Mouse (Mus musculus) 3134 (cell line): ENCODE results near the gene Zfp800.

ENCODE experiments used
- DNase-seq: peaks from one replicate; pipeline ENCODE4 v3.0.0-alpha.2; 2011; ENCODE audit warnings: low spot score; ENCODE audit not compliant: insufficient read length; ENCODE audit errors: extremely low read depth

Gene Zfp800

DNA sequence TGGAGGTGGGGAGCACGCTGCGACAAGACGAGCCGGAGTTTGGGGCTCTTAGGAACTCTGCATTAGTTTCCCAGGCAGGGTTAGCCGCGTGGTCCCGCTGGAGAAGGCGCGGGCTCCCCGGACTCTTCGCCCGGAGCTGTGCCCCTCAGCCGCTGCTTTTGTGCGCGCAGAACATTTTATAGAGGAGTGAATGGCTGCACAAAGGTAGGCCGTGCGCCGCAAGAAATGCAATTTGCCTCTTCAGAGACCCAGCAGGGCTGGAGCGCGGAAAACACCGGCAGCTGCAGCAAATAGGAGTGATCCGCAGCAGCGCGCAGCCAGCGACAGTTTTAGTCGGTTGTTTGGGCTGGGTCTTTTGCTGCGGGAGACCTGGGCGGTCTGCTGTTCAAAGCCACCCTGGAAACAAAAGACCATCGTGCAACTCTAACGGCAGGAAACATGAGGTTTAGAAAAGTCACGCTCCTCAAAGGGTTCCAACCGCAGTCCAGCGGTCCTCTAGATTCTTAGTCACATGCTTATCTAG is at the start of gene Zfp800:
Gene Zfp800, minus strand, starts transcription at position 325 of the 523 bp plus-strand sequence.
- DNase-seq, result no peak

DNA sequence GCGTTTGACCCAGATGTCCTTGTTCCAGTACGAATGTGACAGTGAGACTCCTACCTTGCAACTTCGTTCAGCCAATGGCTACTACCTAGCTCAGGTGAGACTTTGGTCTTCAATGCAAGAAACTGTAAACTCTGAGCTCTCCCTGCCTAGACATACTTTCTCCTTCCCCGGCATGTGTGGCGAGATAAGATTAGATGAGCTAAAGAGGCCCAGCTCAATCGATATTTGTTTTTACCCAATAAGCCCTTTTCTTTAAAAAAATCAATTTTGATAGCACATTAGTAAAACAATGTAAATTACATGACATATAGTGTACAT is 33.7 kb upstream of the Zfp800 start:
- no peak for DNase-seq

DNA sequence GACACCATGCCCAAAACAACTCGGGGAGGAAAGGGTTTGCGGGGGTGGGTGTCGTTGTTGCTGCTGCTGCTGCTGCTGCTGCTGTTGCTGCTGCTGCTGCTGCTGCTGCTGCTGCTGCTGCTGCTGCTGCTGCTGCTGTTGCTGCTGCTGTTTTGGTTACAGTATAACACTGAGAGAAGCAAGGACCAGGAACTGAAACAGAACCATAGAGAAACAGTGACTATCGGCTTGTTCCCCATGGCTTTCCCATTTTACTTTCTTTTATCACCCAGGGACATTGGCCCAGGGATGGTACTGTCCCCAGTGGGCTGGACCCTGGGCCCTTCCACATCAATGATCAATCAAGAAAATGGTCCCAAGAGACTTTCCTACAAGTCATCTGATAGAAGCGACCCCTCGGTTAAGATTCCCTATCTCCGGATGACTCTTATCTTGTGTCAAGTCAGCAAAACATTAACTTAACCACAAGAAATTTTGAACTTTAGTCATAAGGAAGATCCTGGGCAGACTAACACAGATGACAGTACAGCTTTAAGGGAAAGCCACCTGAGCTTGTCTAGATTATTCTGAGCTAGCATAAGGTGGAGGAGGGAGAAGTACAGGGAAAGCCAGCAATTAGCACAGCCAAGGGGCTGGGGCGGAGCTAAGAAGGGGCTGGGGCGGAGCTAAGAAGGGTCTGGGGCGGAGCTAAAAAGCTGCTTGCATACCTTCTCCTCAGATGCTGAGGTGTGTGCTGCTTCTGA is 33.2 kb upstream of the Zfp800 start:
- no peak for DNase-seq

DNA sequence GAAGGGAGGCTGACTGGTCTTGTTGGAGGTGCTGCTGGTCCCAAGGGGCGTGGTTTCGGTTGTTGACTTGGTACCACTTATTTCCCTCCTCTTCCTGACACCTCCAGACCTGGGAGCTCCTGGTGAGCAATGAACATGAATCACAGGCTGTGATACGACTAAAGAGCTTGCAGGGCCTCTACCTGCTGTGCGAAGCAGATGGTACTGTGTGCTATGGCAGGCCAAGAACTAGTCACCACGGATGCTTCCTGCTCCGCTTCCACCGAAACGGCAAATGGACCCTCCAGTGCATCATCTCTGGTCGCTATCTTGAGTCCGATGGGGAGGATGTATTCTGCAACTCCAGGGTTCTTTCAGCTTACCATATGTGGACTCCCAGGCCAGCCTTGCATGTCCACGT is 32.1 kb upstream of the Zfp800 start:
- DNase-seq, result no peak

DNA sequence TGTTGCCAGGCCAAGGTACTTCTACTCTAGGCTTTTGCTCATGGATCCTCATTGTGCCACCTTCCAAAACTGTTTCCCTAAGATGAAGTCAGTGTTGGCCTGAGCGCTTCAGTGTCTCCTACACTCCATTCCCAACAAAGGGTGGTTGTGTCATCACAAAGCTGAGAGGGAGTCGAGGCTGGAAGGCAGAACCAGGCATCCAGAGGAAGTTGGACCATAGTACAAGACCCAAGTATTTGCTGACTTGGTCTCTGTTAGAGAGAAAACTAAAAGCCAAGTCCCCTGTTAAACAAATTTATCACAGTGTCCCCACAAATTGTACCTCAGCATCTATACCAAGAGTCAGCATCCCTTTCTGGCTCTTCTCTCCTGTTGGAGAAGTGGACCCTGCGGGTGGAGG is 30.5 kb upstream of the Zfp800 start, which contains the start of gene Gcc1:
Gene Gcc1, minus strand, starts transcription at position 101 of the 400 bp plus-strand sequence.
- DNase-seq, result no peak

DNA sequence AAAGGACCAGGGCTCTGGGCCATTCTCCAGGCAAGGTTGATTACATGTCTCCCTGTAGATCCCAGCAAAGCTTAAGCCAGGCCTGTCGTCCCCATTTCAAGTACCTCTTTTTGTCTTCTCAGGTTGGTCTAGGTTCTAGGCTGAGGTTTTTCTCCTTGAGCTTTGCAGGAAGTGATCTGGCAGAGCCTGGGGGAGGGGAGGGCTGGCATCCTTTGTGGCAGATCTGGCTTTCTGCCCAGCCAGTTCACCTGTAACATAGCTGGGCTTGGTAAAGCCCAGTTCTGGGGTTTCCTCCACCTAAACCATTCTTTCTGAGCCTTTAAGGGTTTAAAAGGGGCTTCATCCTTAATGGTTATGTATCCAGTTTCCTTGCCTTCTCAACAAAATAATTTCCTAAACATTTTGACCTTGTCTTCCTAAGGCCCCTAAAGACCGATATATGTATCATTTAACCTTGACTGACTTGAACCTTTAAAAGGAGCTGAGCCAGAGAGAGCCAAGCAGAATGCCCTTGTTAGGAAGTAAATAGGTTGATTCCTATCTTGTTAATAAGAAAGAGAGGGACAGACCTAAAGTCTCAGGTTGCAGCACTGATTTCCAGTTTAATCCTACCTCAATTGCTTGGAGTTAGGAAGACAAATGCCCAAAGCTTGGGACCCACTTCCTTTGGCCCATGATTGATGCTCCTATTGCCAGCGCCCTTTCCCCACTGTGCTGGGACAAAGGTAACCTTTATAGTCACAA is 29.5 kb upstream of the Zfp800 start, which contains the start of gene Fscn3:
Gene Fscn3, plus strand, starts transcription at position 694 of the 744 bp plus-strand sequence.
- DNase-seq, result no peak

DNA sequence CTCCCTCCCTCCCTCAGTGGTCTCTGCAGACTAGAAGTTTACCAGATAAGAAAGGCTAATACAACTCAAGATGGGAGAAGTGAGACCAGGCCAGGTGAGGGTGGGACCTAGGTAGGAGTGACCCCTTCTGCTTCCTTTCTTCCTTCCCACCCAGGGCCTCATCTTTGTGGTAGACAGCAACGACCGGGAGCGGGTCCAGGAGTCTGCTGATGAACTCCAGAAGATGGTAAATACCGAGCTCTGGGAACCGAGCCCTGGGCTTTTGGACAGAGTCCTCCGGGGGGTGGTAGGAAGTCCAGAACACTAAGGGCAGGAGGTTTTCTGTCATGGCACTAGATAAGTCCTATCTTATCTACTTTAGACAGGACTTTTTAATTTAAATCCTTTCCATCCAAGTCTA is 27.2 kb upstream of the Zfp800 start:
- DNase-seq, result no peak

DNA sequence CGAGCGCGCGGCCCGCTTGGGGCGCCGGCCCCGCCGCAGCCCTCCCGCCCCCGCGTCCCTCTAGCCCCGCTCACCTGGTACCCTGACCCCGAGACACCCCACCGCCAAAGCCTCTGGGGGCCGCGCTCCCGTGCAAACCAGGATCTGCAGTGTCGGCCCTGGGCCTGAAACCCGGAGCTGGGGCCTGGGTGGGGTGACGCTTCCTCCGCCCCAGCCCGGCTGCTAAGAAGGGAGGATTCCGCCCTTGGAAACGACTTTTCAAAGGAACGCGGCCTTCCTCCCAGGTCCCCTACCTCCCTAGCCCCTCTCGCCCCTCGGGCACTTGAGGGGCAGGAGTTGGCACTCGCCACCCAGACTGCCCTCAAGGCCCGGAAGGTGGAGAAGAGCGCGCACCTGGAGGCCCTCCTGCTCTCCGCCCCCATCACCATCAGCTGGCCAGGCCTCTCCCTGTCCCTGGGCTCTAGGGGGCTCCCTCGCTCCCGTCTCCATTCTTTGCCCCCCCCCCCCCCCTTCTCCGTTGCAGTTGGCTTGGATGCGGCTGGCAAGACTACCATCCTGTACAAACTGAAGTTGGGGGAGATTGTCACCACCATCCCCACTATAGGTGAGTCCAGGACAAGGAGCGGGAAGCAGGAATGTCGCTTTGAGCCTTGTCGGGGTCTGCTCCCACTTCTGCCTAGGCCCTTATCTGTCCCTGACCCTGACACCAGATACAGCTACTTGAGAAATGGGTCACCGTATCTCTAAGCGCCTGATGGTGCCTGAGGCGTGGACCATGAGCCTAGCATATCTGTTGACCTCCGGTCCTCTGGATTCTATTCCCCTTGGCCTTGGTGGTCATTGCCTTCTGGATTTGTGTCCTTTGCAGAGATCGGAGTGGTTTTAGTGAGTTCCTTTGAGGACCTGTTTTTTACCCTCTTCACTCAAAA is 26.2 kb upstream of the Zfp800 start:
- peak; percentile 69 for DNase-seq

DNA sequence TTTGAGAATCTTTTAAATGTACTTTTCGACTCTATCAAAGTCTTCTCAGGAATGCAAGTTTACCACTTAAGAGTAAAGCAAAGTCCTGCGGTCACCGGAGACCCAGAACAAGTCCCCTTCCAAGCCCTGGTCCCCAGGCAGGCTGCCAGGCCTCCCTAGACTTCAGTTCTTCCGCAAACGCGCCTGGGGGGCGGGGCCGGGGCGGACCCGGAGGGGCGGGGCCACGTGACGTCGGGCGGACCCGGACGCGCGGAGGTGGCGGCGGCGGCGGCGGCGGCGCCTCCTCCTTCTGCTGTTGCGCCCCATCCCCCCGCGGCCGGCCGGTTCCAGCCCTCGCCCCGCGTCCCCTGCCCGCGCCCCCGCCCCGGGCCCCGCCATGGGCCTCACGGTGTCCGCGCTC is 25.5 kb upstream of the Zfp800 start, which contains the start of gene Arf5:
Gene Arf5, plus strand, starts transcription at position 248 of the 400 bp plus-strand sequence.
- DNase-seq, result peak; percentile 74

DNA sequence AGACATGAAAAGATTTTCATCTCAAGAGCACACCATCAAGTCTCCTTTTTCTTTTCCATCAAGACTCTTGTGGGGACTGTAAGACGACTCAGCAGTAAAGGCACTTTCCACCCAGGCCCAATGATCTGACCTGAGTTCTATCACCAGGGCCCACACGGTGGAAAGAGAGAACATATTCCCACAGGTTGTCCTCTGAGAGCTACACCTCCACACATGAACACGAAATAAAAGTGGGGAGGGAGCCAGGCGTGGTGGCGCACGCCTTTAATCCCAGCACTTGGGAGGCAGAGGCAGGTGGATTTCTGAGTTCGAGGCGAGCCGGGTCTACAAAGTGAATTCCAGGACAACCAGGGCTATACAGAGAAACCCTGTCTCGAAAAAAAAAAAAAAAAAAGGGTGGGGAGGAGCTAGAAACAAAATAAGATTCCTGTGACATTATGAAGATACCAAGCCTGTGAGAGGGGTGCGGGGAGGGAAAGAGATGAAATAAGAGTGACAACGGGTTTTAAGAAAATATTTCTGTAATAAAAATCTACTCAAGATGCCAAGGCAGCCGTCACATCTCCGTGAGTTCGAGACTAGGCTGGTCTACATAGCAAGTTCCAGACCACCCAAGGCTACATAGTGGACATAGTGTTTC is 25.0 kb upstream of the Zfp800 start:
- no peak for DNase-seq

DNA sequence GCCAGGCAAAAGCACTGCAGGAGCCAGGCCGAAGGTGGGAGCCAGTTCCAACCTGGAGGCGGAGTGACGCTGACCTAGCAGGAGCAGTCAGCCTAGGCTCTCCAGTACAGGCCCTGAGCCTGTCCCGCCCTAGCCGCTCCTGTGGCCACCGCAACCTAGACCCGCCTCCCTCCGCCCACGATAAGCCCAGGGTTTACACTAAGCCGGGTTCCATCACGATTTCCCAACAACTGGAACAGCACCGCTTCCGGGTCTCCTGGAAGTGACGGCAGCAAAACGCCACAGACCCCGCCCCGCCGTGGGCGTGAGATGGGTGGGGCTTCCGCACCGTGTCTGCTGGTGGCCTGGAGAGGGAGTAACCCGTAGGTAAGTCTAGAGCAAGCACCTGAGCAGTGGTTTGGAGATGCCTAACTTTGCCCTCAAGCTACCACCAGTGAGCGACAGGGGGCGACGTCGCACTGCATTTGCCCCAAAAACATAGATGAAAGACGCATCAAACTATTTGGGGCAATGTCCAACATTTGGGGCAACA is 23.7 kb upstream of the Zfp800 start:
- peak; percentile 99 for DNase-seq

DNA sequence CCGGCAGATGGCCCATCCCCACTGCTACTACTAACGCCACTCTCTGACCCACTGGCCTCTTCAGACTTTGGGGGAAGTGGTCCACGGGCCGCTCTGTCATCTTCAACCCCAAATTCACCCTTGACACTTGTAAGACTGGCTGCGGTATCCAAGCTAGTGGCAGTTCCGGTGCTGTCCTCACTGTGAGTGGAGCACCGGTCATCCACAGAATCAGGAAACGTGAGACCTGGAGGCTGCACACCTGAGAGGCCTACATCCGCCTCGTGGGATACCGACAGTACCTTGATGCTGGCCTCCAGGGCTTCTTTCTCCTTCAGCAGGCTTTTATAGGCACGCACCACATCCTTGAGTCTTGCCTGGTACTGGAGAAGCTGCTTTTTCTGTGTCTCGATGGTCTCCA is 23.1 kb upstream of the Zfp800 start:
- DNase-seq, result no peak

DNA sequence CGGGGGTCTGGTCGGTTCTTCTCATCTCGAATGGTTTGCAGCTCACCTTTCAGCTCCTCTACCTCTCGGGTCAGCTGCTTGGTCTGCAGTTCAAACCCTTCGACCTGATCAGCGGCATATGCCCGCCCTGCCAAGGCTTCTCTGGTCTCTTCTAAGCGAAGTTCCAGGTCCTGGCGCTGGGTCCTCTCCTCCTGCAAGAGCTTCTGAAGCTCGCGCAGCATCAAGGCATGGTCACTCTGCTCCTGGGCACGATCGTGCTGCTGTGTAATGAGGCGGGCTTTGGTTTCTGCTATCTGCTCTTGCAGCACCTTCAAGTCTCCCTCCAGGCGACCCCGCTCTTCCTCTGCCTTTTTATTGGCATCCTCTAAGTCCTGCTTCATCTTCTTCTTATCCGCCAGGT is 22.6 kb upstream of the Zfp800 start:
- DNase-seq, result no peak

DNA sequence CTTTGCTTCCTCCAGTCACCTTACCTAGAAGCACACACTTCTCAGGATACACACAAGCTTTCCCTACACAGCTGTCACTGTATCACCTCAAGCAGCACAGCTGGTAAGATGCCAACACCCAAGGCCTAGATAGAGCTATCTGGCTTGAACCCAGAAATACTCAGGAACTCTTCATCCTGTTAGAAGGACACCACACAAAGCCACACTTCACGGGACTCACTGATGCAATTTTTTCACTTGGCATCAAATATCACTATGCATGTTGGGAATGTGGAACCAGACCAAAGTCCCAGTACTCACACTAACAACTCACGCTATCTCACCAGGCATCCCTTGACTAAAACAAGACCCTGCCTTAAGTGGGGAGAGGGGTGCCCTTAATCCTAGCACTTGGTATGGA is 21.9 kb upstream of the Zfp800 start:
- DNase-seq, result no peak

DNA sequence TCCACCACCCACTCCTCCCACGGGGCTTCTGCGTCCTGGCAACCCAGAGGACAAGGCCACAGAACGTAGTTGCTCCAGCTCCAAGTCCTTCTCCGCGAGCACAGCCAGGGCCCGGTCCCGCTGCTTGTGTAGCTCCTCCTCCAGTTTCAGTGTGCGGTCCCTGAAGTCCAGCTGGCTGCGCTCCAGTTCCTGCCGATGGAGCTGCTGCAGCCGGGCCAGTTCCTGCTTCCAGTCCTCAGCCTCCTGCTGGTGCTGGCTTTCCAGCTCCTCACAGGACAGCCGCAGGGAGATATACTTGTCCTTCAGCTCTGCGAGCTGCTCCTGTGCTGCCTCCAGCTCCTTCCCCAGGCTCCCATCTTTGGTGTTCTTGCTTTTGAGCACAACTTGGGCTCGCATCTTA is 20.6 kb upstream of the Zfp800 start:
- DNase-seq, result no peak

DNA sequence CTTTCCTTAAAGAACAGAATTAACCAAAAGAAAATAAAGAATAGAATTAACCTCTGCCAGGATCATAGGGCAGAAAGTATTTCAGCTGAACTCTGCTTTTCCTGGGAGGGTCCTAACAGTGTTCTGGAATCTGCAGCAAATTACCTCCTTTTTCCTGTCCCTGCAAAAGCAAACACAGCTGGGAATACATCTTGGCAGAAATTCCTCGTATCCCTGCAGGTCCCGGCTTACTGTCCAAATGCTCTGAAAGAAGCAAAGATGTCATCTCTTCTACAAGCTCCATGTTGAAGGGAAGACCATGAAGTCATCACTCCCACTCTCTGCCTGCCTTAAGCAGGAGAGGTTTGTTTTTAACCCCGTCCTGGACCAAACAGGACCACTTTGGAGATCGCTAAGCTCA is 19.2 kb upstream of the Zfp800 start:
- DNase-seq, result no peak

DNA sequence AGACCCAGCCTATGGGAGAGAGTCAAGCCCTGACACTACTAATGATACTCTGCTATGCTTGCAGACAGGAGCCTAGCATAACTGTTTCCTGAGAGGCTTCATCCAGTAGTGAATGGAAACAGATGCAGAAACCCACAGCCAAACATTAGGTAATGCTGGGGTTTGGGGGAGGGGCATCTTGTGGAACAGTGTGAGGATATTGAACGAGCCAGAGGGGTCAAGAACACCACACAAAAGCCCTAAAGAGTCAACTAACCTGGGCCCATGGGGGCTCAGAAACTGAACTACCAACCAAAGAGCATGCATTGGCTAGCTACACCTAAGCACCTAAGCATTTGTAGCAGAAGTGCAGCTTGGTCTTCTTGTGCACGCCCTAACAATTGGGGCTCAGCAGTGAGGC is 13.4 kb upstream of the Zfp800 start:
- no peak for DNase-seq

DNA sequence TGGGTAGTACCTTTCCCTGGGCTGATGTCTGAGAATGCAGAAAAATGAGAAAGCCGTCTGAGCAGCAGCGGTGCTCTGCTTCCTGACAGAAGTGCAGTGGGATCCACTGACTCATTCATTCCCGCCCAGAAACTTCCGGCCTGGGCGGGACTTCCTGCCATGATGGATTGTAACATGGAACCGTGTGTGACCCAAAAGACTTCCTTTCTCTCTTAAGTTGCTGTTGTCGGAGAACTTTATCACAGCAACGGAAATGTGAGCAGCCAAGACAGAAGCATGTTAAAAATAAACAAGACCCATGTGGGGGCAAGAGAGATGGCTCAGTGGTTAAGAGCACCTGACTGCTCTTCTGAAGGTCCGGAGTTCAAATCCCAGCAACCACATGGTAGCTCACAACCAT is 12.2 kb upstream of the Zfp800 start:
- no peak for DNase-seq

DNA sequence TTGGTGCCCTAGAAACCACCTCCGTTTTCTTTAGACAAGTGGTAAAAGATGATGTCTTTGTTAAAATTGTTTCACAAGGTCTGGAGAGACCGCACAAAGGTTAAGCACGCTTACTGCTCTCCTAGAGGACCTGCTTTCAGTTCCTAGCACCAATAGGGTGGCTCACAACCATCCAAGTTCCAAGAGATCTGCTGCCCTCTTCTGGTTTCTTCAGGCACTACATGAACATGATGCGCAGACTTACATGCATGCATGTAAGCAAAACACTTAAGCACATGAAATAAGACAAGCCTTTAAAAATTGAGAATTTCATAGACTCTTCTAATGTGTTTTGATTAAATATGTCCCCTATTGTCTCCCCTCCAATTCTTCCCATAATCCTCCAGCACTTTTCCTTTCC is 2.0 kb upstream of the Zfp800 start:
- no peak for DNase-seq

DNA sequence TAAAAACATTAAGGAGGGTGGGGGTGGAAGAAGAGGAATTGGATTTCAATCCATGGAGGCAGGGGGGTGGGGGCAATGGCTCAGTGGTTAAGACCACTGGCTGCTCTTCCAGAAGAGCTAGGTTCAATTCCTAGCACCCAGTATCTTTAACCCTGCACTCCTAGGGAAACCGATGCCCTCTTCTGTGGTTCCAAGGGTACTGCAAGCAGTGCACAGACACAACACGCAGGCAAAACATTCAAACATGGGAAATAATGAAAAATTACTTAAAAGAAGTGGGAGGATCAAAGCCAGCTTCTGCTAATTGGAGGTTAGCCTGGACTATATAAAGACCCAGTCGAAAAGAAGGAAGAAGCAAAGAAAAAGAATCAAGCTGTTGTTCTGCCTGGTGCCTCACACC is 921 bp upstream of the Zfp800 start:
- DNase-seq, result no peak
